Mouse (Mus musculus) cerebellum, postnatal 14 days (tissue): ENCODE results near the gene Gm21974.
"Not testable (repeated sequence)": the region's sequence is repeated elsewhere in the genome, so short reads cannot be mapped to it uniquely, and the experiment has no call there.

Source experiments
- DNase-seq, 2 experiments: peaks; one replicate each; pipeline ENCODE4 v3.0.0; 2021; ENCODE audit warnings: mixed read lengths in 2 of 2

Gene Gm21974

DNA sequence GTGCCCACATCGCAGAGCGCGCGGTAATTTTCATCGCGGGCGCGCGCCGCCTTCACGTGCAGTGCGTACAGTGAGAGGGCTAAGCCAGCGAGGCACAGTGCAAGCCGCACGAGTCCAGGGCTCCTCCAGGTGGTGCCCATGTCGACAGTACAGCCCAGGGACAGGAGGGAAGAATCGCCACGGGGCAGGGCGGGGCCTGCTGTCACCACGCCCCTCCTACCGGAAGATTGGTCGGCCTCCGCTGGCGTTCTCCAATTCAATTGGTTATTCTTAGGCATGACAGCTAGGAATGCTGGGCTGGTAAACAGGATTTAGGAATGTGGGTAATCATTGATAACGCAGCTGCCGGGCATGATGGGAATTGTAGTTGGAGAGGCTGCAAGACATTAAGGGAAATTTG is at the start of gene Gm21974, which contains the start of gene Vkorc1:
TSS of gene Gm21974 (minus strand) at position 13 of the 400 bp plus-strand sequence.
TSS of gene Vkorc1 (minus strand) at position 176 of the 400 bp plus-strand sequence.
- peak; percentile 97 for DNase-seq

DNA sequence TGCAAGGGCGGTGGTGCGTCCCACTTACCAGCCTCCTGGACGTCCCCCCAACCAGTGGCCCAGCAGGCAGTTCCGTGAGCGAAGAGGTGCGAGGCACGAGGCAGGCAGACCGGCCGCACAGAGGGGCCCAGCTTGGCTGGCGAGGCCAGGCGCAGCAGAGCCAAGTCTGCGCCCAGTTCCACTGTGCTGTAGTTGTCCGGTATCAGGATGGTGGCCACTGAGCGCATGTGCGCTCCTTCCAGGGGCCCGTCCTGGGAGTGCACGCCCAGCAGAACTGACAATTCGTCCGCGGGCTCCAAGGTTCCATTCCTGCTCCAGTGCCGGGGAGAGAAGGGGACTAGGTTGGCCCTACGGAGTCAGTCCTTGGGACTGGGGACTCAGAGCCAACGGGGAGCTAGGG is 49.4 kb upstream of the Gm21974 start:
- DNase-seq = no peak

DNA sequence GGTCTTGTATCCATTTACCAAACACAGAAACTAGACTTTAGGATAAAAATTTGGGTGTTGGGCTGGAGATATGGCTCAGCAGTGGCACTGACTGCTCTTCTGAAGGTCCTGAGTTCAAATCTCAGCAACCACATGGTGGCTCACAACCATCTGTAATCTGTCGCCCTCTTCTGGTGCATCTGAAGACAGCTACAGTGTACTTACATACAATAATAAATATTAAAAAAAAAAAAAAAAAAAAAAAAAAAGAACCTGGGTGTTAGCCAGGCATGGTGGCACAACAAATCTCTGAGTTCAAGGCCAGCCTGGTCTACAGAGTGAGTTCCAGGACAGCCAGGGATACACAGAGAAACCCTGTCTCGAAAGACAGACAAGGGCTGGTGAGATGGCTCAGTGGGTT is 46.8 kb upstream of the Gm21974 start:
- not testable (repeated sequence) for DNase-seq

DNA sequence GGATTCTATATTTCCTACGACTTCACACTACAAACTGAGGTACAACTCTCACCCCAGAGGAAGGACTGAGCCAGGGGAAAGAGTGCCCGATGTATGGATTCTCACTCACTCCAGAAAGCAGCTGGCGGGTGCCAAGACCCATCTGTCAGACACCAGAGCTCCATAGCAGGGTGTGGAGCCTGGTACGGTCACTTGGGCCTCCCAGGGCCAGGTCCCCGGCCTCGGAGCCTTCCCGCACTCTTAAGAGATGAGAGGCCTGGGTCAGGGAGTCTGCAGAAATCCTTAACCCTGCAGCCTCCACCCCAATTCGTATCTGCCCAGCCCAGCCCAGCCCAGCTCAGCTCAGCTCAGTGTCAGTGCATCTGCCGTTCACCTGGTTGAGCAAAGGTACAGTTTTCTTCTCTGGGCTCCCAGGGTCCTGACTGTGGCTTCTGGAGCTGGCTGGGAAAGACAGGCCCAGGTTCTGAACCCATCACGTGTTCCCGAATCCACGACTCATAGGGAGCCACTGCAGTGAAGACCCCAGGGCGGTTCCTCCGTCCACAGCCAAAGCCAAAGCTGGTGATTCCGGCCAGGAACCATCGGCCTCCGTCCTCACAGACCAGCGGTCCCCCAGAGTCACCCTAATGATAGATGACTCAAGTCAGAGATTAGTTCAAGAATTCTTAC is 41.1 kb upstream of the Gm21974 start:
- DNase-seq = peak; percentile 38 to 44

GRCm38 (mm10) chr7:127935748-127936159 is 40.5 kb upstream of the Gm21974 start:
- DNase-seq = no peak

DNA sequence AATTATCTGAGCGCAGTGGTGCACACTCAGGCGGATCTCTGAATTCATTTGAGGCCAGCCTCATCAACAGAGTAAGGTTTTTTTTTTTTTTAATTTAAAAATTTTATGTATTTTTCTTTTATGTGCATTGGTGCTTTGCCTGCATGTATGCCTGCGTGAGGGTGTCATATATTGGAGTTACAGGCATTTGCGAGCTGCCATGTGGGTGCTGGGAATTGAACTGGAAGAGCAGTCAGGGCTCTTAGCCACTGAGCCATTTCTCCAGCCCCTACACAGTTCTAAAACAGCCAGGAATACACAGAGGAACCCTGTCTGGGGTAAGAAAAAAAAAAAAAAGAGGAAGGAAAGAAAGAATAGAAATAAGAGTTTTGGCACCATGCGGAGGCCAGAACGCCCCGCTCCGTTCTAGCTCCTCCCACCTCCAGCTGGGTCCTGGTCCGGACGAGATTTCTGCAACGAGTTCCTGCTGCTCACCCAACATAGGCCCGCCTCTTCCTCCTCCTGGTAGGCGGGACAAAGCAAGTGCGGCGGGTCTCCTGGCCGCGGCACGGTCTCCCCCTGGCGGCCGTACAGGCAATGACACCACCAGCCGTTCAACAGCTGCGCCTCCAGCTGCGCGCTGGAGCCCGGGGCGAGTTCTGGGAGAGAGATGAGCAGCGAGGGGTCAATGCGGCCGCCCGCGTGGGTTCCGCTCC is 39.9 kb upstream of the Gm21974 start:
- peak; percentile 96 for DNase-seq

DNA sequence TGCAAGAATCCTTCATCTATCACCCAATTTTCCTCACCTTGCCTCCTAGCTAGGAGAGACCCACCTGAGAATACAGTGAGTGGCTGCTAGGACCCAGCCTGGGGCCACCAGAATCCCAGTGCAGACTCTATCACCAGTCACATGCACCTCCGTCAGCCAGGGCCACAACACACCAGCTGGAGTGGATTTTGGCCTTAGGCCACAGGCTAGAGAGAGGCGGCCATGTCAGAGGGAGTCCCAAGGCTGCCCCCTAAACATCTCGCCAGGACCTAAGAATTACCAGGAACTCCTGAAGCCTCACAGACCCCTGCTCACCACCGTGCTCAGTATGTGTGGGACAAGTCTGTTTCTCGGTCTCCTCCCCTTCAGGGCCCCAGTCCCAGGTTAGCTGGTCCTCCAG is 38.8 kb upstream of the Gm21974 start:
- peak in 1 of 2 experiments; percentile 32 for DNase-seq

DNA sequence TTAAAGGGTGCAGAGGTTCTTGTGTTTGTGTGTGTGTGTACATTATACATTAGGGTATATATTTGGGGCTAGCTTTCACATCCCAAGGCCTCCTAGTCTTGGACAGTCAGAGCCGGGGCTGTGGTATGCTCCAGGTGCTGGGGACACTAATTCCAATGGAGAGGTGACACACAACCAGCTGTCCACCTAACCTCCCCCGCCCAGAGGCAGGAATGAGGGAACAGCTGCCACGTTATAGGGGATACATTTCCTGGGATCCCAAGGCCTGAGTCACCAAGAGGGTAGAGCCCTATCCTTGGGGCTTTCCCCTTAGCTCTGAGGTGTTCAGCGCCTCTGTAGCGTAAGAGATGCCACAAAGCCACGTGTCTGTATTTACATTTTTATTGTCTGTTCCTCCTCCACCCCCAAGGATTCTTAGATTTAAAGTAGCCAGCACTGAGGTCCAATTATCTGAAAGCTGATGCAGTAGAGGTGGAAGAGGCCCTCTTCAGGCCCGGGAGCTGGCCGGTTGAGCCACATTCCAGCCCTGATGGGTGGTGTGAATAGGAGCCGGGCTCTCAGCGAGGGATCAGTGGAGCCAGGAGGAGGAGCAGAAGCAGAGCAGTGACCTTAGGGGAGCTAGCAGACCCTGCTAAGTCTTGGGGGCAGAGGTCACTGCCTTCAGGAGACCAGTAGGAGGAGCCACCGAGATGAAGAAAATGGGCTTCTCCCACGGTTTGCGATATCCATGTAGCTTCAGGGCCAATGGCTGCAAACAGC is 37.2 kb upstream of the Gm21974 start:
- no peak for DNase-seq

GRCm38 (mm10) chr7:127931351-127932135 is 36.3 kb upstream of the Gm21974 start:
- no peak for DNase-seq

GRCm38 (mm10) chr7:127930636-127931035 is 35.4 kb upstream of the Gm21974 start:
- DNase-seq = no peak

GRCm38 (mm10) chr7:127929923-127930322 is 34.7 kb upstream of the Gm21974 start, which contains the start of gene Prss8:
Prss8 (minus strand) TSS chr7:127930104.
- no peak for DNase-seq

GRCm38 (mm10) chr7:127928596-127928995 is 33.3 kb upstream of the Gm21974 start:
- peak; percentile 62 to 75 for DNase-seq

GRCm38 (mm10) chr7:127927726-127928125 is 32.5 kb upstream of the Gm21974 start:
- no peak for DNase-seq

GRCm38 (mm10) chr7:127926846-127927245 is 31.6 kb upstream of the Gm21974 start:
- DNase-seq = no peak

DNA sequence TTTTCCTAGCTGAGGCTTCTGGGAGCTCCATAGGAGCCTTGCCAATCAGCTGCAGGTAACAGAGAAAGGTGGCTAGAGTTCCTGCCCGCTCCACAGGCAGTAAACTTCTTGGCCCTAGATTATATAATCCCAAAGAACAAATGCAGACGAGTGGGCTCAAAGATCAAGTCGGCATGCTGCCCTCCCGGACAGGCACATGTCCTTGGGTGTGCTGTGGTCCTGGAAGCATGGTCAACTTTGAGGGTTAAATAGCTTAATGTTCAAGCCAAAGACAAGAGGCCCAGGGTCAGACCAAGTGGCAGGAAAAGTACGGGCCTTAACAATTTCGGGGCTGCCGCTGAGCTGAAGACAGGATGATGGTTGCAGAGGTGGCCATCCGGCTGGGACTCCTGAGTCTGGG is 30.8 kb upstream of the Gm21974 start:
- DNase-seq = no peak

- DNase-seq = no peak
Observed at GRCm38 (mm10) chr7:127925252-127925651, 30.0 kb upstream of the Gm21974 start.

GRCm38 (mm10) chr7:127923714-127924113 is 28.5 kb upstream of the Gm21974 start:
- no peak for DNase-seq

DNA sequence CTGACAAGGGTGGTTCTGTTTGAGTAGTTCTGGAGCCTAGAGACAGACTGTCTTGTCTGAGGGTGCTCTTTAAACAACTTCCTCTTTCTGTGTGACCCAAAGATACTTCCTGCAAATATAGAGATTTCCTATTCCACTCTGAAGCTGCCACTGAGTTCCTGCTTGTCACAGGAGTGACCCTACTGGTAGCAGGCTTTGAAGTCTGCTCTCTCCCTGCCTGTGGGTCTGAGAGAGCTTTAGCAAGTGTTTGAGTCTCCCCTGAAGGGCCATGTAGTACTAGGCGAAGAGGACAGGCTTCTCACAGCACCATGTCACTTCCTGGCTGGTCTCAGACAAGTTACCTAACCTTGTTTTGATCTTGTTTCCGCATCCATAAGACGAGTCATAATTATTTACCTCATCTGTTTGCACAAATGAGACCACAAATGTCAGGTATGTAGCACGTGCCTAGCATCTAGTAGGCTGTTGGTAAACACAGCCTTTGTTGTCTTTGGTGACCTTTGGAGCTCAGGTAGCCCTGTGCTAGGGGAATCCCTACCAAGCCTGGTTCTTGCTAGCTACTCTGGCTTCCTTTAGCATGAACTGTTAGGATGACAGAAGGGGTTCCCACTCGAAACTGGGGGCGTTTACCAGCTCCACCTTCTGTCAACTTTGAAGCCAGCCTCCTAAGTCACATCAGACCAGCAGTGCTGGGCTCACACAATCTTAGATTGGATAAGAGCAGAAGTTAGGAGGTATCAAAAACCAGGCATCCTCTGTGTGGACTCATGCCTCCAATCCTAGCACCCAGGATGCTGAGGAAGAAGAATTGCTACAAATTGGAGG is 27.4 kb upstream of the Gm21974 start:
- no peak for DNase-seq

DNA sequence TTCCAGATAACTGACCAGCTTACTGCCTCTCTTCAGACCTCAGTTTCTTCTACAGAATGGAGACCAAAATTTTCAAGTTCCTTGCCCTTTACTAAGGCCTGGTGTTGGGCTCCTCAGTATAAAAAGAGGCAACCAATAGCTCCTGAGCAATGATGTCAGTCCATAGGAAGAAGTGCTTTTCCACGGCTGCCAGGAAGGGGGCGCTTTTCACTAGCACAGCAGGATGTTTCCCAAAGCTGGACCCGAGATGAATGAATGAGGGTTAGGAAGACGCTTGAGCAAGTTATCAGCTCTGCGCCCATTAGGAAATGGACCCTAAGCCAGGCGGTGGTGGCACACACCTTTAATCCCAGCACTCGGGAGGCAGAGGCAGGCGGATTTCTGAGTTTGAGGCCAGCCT is 26.3 kb upstream of the Gm21974 start:
- peak in 1 of 2 experiments; percentile 40 for DNase-seq

DNA sequence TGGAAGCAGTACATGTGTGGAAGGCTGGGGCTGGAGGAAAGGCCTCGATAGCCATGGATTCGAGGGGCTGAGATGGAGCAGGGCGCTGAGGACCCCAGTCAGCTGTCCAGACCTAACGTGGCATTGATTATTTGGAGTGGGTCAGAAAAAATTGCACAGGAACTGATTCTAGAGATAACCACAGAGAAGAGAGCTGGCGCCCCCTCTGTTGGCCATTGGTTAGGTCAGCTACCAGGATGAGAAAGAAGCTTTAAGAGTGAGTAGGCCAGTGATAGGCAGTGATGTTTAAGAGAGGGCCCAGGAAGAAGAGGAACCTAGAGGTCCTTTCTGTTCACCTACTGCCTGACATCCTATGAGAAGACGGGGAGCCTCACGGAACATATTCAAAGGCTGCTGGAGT is 24.0 kb upstream of the Gm21974 start:
- DNase-seq = peak in 1 of 2 experiments; percentile 68

DNA sequence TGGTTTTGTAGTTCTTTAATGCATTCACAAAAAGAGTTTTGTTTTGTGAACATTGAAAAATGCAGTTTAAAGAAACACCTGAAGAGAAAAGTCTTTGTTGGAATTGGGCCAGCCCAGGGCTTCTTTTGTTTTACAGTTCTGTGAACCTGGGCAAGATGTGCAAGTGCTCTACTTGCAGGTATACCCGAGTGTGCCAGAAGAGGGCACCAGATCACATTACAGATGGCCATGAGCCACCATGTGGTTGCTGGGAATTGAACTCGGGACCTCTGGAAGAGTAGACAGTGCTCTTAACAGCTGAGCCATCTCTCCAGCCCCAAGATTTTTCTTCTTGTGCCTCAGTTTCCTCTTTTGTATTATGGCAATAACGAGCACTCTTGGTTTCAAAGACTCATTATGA is 22.9 kb upstream of the Gm21974 start:
- peak; percentile 56 to 76 for DNase-seq

GRCm38 (mm10) chr7:127915293-127915692 is 20.0 kb upstream of the Gm21974 start:
- DNase-seq = no peak
